Mouse (Mus musculus): ENCODE data around the gene Vmn2r82. TPM values are rescaled to one million over a fixed set of nuclear protein-coding genes. Genes with fewer than 3 reads are reported as not detected.
"Not testable (repeated sequence)": the region's sequence is repeated elsewhere in the genome, so short reads cannot be mapped to it uniquely, and the experiment has no call there.

Vmn2r82 gene
- total RNA-seq (2021) = not detected

DNA sequence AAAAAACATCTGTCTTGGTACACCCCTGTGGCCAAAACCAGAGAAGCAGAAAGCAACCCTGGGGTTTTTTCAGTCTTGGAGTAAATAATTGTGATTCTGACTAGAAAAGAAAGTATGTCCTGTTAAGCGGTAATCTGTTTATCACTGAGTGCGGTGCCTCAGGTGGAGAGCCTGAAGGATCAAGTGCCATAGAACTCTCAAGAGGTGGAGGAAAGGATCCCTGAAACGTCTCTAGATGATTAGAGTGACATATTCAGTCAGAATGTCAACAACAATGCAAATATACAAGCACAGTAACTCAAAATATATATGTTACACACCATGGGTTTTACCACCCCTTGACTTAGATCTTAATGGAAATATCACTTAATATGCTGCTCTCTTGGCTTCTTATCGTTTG lies at the start of gene Vmn2r82:
Vmn2r82 (plus strand) TSS at position 301 of the 400 bp plus-strand sequence.
- not testable (repeated sequence) for DNase-seq (ENCODE audit: extremely low spot score in 1 of 2, low spot score in 1 of 2)

DNA sequence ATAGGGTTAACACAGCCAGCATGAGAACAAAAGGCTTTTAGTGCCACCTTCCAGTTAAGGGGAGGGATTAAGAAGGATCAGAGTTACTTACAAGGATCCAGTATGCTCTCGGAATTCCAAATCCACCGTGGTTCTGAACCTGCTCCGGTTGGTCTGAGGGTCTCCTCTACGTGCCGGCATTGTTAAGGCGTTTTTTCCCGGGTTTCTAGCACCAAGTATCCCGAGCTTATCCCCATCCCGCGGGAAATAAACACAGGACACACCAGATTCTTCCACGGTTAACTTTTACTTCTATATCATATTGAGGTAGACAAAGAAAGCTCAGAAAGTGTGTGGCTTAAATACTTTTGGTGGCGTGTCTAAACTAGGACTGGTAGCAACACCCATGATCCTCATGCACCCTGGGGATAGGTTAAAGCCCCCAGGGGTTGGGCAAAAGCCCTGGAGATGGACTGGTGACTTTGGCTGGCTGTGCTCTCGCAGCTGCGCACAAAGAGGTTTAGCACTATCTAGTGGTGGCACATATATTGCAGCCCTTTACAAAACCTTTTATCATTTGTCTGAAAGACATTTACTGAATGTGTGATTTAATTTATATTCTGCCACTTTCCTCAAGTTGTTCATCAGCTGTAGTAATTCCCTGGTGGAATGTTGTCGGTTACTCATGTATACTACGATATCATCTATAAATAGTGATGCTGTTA lies 34.1 kb upstream of the Vmn2r82 start:
- not testable (repeated sequence) for DNase-seq (ENCODE audit: extremely low spot score in 1 of 2, low spot score in 1 of 2)

DNA sequence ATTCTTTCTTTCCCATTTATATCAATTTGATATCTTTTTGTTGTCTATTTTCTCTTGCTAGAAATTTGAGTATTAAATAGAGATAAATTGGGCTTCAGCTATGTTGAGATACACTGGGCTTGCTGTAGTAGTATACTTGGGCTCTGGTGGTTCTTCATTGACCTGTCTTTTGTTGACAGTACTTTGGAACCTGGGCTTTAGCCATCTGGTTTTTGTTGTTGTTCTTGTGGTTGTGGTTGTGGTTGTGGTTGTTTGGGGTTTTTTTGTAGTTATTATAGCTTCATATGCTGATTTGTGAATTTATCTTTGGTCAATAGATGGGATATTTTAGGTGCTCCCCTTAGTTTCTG lies 33.6 kb upstream of the Vmn2r82 start:
- DNase-seq (ENCODE audit: extremely low spot score in 1 of 2, low spot score in 1 of 2) = no peak

DNA sequence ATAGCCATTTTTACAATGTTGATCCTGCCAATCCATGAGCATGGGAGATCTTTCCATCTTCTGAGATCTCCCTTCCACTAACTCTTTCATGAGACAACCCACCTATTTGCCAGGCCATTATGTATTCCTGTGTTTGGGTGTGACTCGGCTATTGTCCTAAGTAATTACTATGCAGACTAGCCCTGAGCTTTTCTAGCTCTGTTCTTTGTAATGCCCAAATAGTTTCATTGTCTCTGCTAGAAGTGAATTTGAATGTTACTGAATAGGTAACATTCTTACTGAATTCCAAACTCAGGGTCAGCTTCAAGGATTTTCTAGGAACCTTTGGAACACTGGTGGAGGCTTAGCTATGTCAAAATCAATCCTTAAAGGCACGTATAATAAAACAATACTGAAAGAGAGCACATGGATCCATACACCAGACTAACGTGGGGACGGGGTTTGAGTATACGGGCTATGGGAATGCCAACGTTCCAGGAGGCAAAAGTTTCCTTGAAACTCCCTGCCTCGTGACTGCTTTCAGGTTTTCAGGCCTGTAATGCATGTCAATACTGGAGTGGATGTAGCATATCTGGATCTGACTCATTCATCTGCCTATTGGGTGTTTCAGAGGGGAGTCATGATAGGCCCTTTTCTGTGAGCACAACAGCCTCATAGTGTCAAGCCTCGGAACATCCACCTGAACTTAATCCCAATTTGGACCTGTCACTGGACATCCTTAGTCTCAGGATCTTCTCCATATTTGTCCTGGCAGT lies 43.8 kb downstream of the Vmn2r82 start:
- not testable (repeated sequence) for DNase-seq (ENCODE audit: extremely low spot score in 1 of 2, low spot score in 1 of 2)

DNA sequence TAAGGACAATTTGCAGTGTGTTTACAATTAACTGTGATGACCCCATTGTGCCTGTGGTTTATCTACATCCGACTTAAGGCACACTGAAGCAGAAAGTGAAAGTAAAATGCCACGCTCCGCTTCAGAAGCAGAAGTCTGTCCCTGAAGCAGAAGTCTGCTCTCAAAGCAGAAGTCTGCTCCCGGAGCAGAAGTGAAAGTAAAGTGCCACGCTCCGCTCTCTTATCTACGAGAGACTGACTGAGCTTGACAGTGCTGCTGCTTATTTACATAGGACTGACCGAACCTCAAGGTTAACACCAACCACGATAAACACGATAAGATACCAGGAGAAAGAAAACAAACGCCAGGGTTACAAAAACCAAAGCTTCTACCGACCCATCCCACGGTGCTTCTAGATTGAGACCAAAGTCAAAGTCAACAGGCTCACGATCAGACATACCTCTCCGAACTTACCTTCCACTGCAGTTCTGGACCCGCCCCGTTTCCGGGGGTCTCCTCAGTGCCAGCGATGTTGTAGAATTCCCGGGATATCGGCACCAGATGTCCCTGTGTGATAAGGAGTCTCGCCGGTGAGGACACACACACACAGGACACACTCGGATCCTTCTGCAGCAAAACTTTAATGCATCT lies 60.9 kb downstream of the Vmn2r82 start:
- DNase-seq (ENCODE audit: extremely low spot score in 1 of 2, low spot score in 1 of 2) = no peak

DNA sequence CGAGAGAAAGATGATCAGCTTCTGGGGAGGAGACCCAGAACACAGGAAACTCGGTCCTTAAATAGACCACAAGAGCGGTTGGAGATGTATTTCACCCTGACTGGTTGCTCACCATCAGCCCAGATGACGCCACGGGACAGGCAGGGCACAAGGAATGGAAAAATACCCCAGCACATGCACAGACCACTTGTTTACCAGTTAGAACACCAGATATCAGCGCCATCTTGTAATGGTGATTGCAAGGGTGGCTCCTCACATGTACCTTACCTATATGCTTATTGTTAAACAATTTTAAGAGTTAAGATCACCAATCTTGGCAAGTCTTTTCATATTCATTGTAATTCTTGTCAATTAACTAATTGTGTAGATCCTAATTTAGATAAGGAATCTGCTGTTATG lies 61.5 kb downstream of the Vmn2r82 start:
- not testable (repeated sequence) for DNase-seq (ENCODE audit: extremely low spot score in 1 of 2, low spot score in 1 of 2)

DNA sequence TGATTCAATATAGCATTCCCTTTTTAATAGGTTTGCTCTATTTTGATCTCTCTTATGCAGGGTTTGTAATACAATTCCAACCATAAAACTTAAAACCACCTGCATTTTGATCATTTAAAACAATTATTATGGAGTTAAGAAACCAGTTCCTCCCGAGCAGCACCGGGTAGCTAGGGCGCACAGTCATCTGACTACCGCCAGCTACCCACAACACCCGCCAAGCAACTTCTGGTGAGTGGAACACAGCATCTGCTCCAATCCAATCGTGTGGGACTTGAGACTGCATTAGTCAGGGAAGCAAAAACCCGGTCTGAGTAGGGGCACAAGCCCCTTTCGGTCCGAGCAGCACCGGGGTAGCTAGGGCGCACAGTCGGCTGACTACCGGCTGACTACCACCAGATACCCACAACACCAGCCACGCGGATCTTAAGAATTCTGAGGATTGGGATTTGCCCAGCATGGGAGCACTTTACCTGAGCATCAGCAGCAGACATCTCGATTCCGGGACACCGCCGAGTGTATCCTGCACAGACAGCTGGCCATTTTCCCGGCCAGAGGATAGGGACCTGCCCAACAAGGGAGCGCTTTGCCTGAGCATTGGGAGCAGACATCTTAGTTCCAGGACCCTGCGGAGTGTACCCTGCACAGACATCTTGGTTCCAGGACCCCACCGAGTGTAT lies 79.0 kb downstream of the Vmn2r82 start:
- DNase-seq (ENCODE audit: extremely low spot score in 1 of 2, low spot score in 1 of 2) = not testable (repeated sequence)

Other genes with a start within 250 kb of the Vmn2r82 start
- not detected for gene Vmn2r80, start 207.8 kb upstream of the Vmn2r82 start, total RNA-seq (2021)
- not detected for gene Vmn2r81, start 108.8 kb upstream of the Vmn2r82 start, total RNA-seq (2021)
- not detected for gene Vmn2r83, start 112.2 kb downstream of the Vmn2r82 start, total RNA-seq (2021)
- gene Plpp2, start 177.3 kb downstream of the Vmn2r82 start, total RNA-seq (2021) = 1 to 10 TPM; 5.3 to 6.9 TPM
- 10 to 100 TPM; 53.2 to 56.4 TPM for gene Mier2, start 198.7 kb downstream of the Vmn2r82 start, total RNA-seq (2021)
- gene Theg, start 230.8 kb downstream of the Vmn2r82 start, total RNA-seq (2021) = under 1 TPM in 1 of 2 experiments, not detected in 1; 0.44 TPM

Data from layer of hippocampus, postnatal 25 days (tissue).